Mouse (Mus musculus): Measurements from ENCODE around the gene Tnfaip2. TPM values are rescaled to one million over a fixed set of nuclear protein-coding genes. Genes with fewer than 3 reads are reported as not detected.
A peak's percentile ranks its signal among the peaks of the same experiment; 100 is the strongest.

Tnfaip2 gene
- polyA plus RNA-seq, 1 experiment, result 4.7 TPM

- H3K27ac ChIP-seq (ENCODE audit: insufficient read depth, low read length), result no peak overlapping the region
- no peak overlapping the region for H3K9ac ChIP-seq (ENCODE audit: low read depth, poor library complexity, severe bottlenecking)
- H3K27me3 ChIP-seq (ENCODE audit: control insufficient read depth, insufficient read depth, low read length, poor library complexity, severe bottlenecking), result no peaks in the 10 kb centered on the region
- no peaks in the 10 kb centered on the region for H3K36me3 ChIP-seq (ENCODE audit: control insufficient read depth, insufficient read depth, low read length, poor library complexity, severe bottlenecking)
- H3K4me1 ChIP-seq (ENCODE audit: control insufficient read depth, insufficient read depth, low read length), result peaks cover 13% of the 10 kb centered on the region
- H3K4me3 ChIP-seq (ENCODE audit: low read depth, low read length), result no peak overlapping the region
- H3K9me3 ChIP-seq (replicated peaks; ENCODE audit: control insufficient read depth, insufficient read depth, low read length, poor library complexity, severe bottlenecking), result no peaks in the 10 kb centered on the region; the same call in 1 of the 2 replicates
- no peak for TF ChIP-seq EP300 (IDR thresholded peaks at IDR 0.05; ENCODE audit: insufficient read depth, low read depth, low read length)
Measured at GRCm38 (mm10) chr12:111503063-111503567, 60.8 kb downstream of the Tnfaip2 start.

DNA sequence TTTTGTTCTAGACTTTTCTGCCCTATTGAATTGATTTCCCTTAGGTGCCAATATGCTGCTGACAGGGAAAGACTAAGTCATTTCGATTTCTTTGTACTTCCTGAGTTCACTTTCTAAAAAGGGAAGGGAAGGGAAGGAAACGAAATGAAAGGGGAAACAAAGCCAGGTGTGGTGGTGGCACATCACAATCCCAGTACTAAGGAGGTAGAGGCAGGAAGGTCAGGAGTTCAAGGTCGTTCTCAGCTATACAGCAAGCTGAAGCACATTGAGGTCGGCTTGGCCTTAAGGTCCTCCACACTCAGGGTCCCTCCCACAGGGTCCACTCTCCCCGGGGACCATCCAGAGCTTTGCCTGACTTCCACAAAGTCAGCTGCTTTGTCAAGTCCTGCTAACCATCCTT is 61.3 kb downstream of the Tnfaip2 start:
- Histone ChIP-seq H3K27ac (ENCODE audit: insufficient read depth, low read length) (no peak overlapping the region), H3K4me1 (ENCODE audit: control insufficient read depth, insufficient read depth, low read length) (peaks cover 13% of the 10 kb centered on the region), H3K36me3 (ENCODE audit: control insufficient read depth, insufficient read depth, low read length, poor library complexity, severe bottlenecking) (no peaks in the 10 kb centered on the region), H3K27me3 (ENCODE audit: control insufficient read depth, insufficient read depth, low read length, poor library complexity, severe bottlenecking) (no peaks in the 10 kb centered on the region), H3K4me3 (ENCODE audit: low read depth, low read length) (no peak overlapping the region), H3K9me3 (replicated peaks; ENCODE audit: control insufficient read depth, insufficient read depth, low read length, poor library complexity, severe bottlenecking) (no peaks in the 10 kb centered on the region; the same call in 1 of the 2 replicates), H3K9ac (ENCODE audit: low read depth, poor library complexity, severe bottlenecking) (no peak overlapping the region)
- TF ChIP-seq POLR2A (IDR thresholded peaks at IDR 0.05; ENCODE audit: insufficient read depth, low read length) (no peak), EP300 (IDR thresholded peaks at IDR 0.05; ENCODE audit: insufficient read depth, low read depth, low read length) (0 out of 2 replicates have a peak, but pooled peaks have one; percentile 23), CTCF (IDR thresholded peaks at IDR 0.05; ENCODE audit: low read depth, low read length) (no peak)

Other genes starting within 250 kb of the Tnfaip2 start
- 1.6 and 1.9 TPM in 2 replicates for gene Amn, start 171.4 kb upstream of the Tnfaip2 start, polyA plus RNA-seq (2011; ENCODE audit: insufficient read depth, insufficient read length, low read depth, missing spikeins)
- 52.3 and 58.9 TPM in 2 replicates for gene Cdc42bpb, start 64.8 kb upstream of the Tnfaip2 start, polyA plus RNA-seq (2011; ENCODE audit: insufficient read depth, insufficient read length, low read depth, missing spikeins)
- not detected in 2 replicates for gene Lbhd2, start 35.7 kb upstream of the Tnfaip2 start, polyA plus RNA-seq (2011; ENCODE audit: insufficient read depth, insufficient read length, low read depth, missing spikeins)
- gene Exoc3l4, start 25.5 kb upstream of the Tnfaip2 start, polyA plus RNA-seq (2011; ENCODE audit: insufficient read depth, insufficient read length, low read depth, missing spikeins), result 4.2 and 6.1 TPM in 2 replicates
- 0.93 and 1.3 TPM in 2 replicates for gene Gm266, start 43.4 kb downstream of the Tnfaip2 start, polyA plus RNA-seq (2011; ENCODE audit: insufficient read depth, insufficient read length, low read depth, missing spikeins)
- 315 and 323 TPM in 2 replicates for gene Eif5, start 95.5 kb downstream of the Tnfaip2 start, polyA plus RNA-seq (2011; ENCODE audit: insufficient read depth, insufficient read length, low read depth, missing spikeins)
- 86.1 and 90.2 TPM in 2 replicates for gene Mark3, start 132.1 kb downstream of the Tnfaip2 start, polyA plus RNA-seq (2011; ENCODE audit: insufficient read depth, insufficient read length, low read depth, missing spikeins)
- 140 and 147 TPM in 2 replicates for gene Ckb, start 229.9 kb downstream of the Tnfaip2 start, polyA plus RNA-seq (2011; ENCODE audit: insufficient read depth, insufficient read length, low read depth, missing spikeins)
- 13.0 and 14.8 TPM in 2 replicates for gene Trmt61a, start 235.6 kb downstream of the Tnfaip2 start, polyA plus RNA-seq (2011; ENCODE audit: insufficient read depth, insufficient read length, low read depth, missing spikeins)